Mouse (Mus musculus) WW6 (cell line): ENCODE measurements around the gene Cym.

Source experiments
- DNase-seq: peaks from one replicate; pipeline ENCODE4 v3.0.0-alpha.2; 2013; ENCODE audit warnings: low read depth, low spot score

Gene Cym

GRCm38 (mm10) chr3:107225820-107226219 lies 4.3 kb upstream of the Cym start:
- DNase-seq = no peak

GRCm38 (mm10) chr3:107223230-107223629 lies 1.7 kb upstream of the Cym start:
- no peak for DNase-seq

- no peak for DNase-seq
Observed at GRCm38 (mm10) chr3:107218572-107218971, 3.0 kb downstream of the Cym start.

- no peak for DNase-seq
Observed at GRCm38 (mm10) chr3:107217101-107217480, 4.4 kb downstream of the Cym start.

GRCm38 (mm10) chr3:107216400-107217100 lies 5.0 kb downstream of the Cym start:
- no peak for DNase-seq

GRCm38 (mm10) chr3:107214606-107215005 lies 6.9 kb downstream of the Cym start:
- DNase-seq = no peak

GRCm38 (mm10) chr3:107207625-107208253 lies 13.8 kb downstream of the Cym start:
- DNase-seq = no peak

- no peak for DNase-seq
Observed at GRCm38 (mm10) chr3:107206490-107207150, 14.9 kb downstream of the Cym start.

GRCm38 (mm10) chr3:107205994-107206393 lies 15.5 kb downstream of the Cym start:
- no peak for DNase-seq

- DNase-seq = no peak
Observed at GRCm38 (mm10) chr3:107205170-107205569, 16.4 kb downstream of the Cym start.

GRCm38 (mm10) chr3:107204413-107204812 lies 17.1 kb downstream of the Cym start:
- DNase-seq = no peak

GRCm38 (mm10) chr3:107201310-107202180 lies 20.0 kb downstream of the Cym start:
- peak; percentile 18 for DNase-seq

GRCm38 (mm10) chr3:107188226-107188899 lies 33.2 kb downstream of the Cym start:
- DNase-seq = no peak

- no peak for DNase-seq
Observed at GRCm38 (mm10) chr3:107187022-107187421, 34.5 kb downstream of the Cym start.

GRCm38 (mm10) chr3:107185597-107185996 lies 35.9 kb downstream of the Cym start:
- DNase-seq = no peak

- no peak for DNase-seq
Observed at GRCm38 (mm10) chr3:107183178-107183577, 38.4 kb downstream of the Cym start.

- DNase-seq = no peak
Observed at GRCm38 (mm10) chr3:107182756-107183155, 38.8 kb downstream of the Cym start, which contains the start of gene Kcna10. Gene Kcna10, plus strand, starts transcription at chr3:107183056.

- no peak for DNase-seq
Observed at GRCm38 (mm10) chr3:107180860-107181259, 40.7 kb downstream of the Cym start.

GRCm38 (mm10) chr3:107176501-107176900 lies 45.0 kb downstream of the Cym start:
- DNase-seq = no peak

- DNase-seq = no peak
Observed at GRCm38 (mm10) chr3:107175486-107175885, 46.0 kb downstream of the Cym start.

- no peak for DNase-seq
Observed at GRCm38 (mm10) chr3:107172556-107172955, 49.0 kb downstream of the Cym start.
